Mouse (Mus musculus) intestine, embryonic 14.5 days (tissue): ENCODE measurements at regions not wholly inside any gene's neighbourhood (a gene's known extent, or its start where the extent isn't known, plus 50 kb on each side); places are given as distances from the start of the nearest gene placed in this dataset.

ENCODE experiments used
- ATAC-seq: fragments of 200-750 bp; cut with Nextera tagmentation; replicated peaks from 2 replicates; pipeline ENCODE4 v1.8.0; 2017; ENCODE audit warnings: low read depth, moderate number of reproducible peaks, moderate TSS enrichment, moderate library complexity; ENCODE audit not compliant: low FRiP score, low TSS enrichment
- DNase-seq: peaks from one replicate; pipeline ENCODE4 v3.0.0-alpha.2; 2018; ENCODE audit warnings: low spot score
- H3K27ac ChIP-seq: fragments of 300-500 bp; sonication (generic); 2 replicates; pipeline ENCODE4 v1.5.1; 2014; ENCODE audit warnings: low read depth, mild to moderate bottlenecking, control low read depth
- H3K27me3 ChIP-seq: fragments of 300-500 bp; sonication (generic); replicated peaks from 2 replicates; pipeline ENCODE4 v1.6.1; 2014; ENCODE audit warnings: low read length, control low read depth; ENCODE audit not compliant: control insufficient read depth, insufficient read depth
- H3K36me3 ChIP-seq: fragments of 300-500 bp; sonication (generic); 2 replicates; pipeline ENCODE4 v1.6.1; 2014; ENCODE audit warnings: low read length, control low read depth; ENCODE audit not compliant: control insufficient read depth, insufficient read depth
- H3K4me1 ChIP-seq: fragments of 300-500 bp; sonication (generic); replicated peaks from 2 replicates; pipeline ENCODE4 v1.6.1; 2014; ENCODE audit warnings: low read length, control low read depth, mixed read lengths; ENCODE audit not compliant: control insufficient read depth, insufficient read depth
- H3K4me2 ChIP-seq: fragments of 300-500 bp; sonication (generic); 2 replicates; pipeline ENCODE4 v1.6.1; 2014; ENCODE audit warnings: low read length
- H3K4me3 ChIP-seq: fragments of 300-500 bp; sonication (generic); 2 replicates; pipeline ENCODE4 v1.5.1; 2014; ENCODE audit warnings: low read depth, low read length, control low read depth, mixed read lengths
- H3K9ac ChIP-seq: fragments of 300-500 bp; sonication (generic); 2 replicates; pipeline ENCODE4 v1.6.1; 2014; ENCODE audit warnings: mild to moderate bottlenecking, low read length
- H3K9me3 ChIP-seq: fragments of 300-500 bp; sonication (generic); 2 replicates; pipeline ENCODE4 v1.6.1; 2016; ENCODE audit warnings: low read length, control low read depth; ENCODE audit not compliant: control insufficient read depth
- WGBS: fragments of 180-500 bp; shearing (Covaris S2); extraction: QIAGEN DNeasy Blood & Tissue Kit; methylation state at CpG from one replicate; pipeline ENCODE4 v1.1.7; 2014; 5-methylcytosine and 5-hydroxymethylcytosine counted together

GRCm38 (mm10) chr17:77819698-77820097 is 380.4 kb upstream of the Crim1 start:
- 67% methylated on average over 8 of the region's 8 CpGs for WGBS
- Histone ChIP-seq H3K36me3 (no peaks in the 10 kb centered on the region), H3K27ac (no peak overlapping the region), H3K9me3 (no peaks in the 10 kb centered on the region), H3K4me1 (no peaks in the 10 kb centered on the region), H3K4me2 (no peak overlapping the region), H3K27me3 (no peaks in the 10 kb centered on the region), H3K4me3 (no peak overlapping the region), H3K9ac (no peak overlapping the region)
- DNase-seq (no peak), ATAC-seq (no peak)

GRCm38 (mm10) chr17:77843949-77844348 is 356.1 kb upstream of the Crim1 start:
- Histone ChIP-seq H3K27ac (no peak overlapping the region), H3K36me3 (no peaks in the 10 kb centered on the region), H3K4me3 (no peak overlapping the region), H3K9me3 (no peaks in the 10 kb centered on the region), H3K4me2 (no peak overlapping the region), H3K27me3 (no peaks in the 10 kb centered on the region), H3K9ac (no peak overlapping the region), H3K4me1 (no peaks in the 10 kb centered on the region)
- ATAC-seq: no peak
- no peak for DNase-seq
- WGBS: 89% methylated on average over 3 of the region's 3 CpGs

GRCm38 (mm10) chr17:77874497-77874896 is 325.6 kb upstream of the Crim1 start:
- Histone ChIP-seq H3K9me3 (no peaks in the 10 kb centered on the region), H3K27me3 (no peaks in the 10 kb centered on the region), H3K4me3 (no peak overlapping the region), H3K9ac (no peak overlapping the region), H3K4me1 (no peaks in the 10 kb centered on the region), H3K27ac (no peak overlapping the region), H3K36me3 (no peaks in the 10 kb centered on the region), H3K4me2 (no peak overlapping the region)
- 71% methylated on average over 3 of the region's 3 CpGs for WGBS
- no peak for ATAC-seq
- DNase-seq: no peak

- Histone ChIP-seq H3K9ac (no peak overlapping the region), H3K27ac (no peak overlapping the region), H3K9me3 (no peaks in the 10 kb centered on the region), H3K4me1 (no peaks in the 10 kb centered on the region), H3K27me3 (no peaks in the 10 kb centered on the region), H3K4me3 (no peak overlapping the region), H3K4me2 (no peak overlapping the region), H3K36me3 (no peaks in the 10 kb centered on the region)
- no peak for ATAC-seq
- WGBS: 33% methylated on average over 2 of the region's 2 CpGs
- DNase-seq: no peak
Measured at GRCm38 (mm10) chr17:77877016-77877415, 323.0 kb upstream of the Crim1 start.

- no peak for ATAC-seq
Measured at GRCm38 (mm10) chr17:77885150-77885549, 314.9 kb upstream of the Crim1 start.

GRCm38 (mm10) chr17:77889147-77889546 is 310.9 kb upstream of the Crim1 start:
- H3K27me3 ChIP-seq: no peaks in the 10 kb centered on the region
- no peak overlapping the region for H3K27ac ChIP-seq
- no peaks in the 10 kb centered on the region for H3K4me1 ChIP-seq
- WGBS: 72% methylated on average over 2 of the region's 2 CpGs
- no peak overlapping the region for H3K4me3 ChIP-seq
- H3K36me3 ChIP-seq: no peaks in the 10 kb centered on the region
- DNase-seq (no peak), ATAC-seq (no peak)
- H3K9me3 ChIP-seq: no peaks in the 10 kb centered on the region
- no peak overlapping the region for H3K4me2 ChIP-seq
- H3K9ac ChIP-seq: no peak overlapping the region

More at GRCm38 (mm10) chr17:77885150-77885549, 314.9 kb upstream of the Crim1 start:
- Histone ChIP-seq H3K36me3 (no peaks in the 10 kb centered on the region), H3K4me1 (no peaks in the 10 kb centered on the region), H3K27me3 (no peaks in the 10 kb centered on the region), H3K9me3 (no peaks in the 10 kb centered on the region), H3K9ac (no peak overlapping the region), H3K27ac (no peak overlapping the region), H3K4me2 (no peak overlapping the region), H3K4me3 (no peak overlapping the region)
- DNase-seq: no peak
- 95% methylated on average over 2 of the region's 2 CpGs for WGBS

GRCm38 (mm10) chr17:77904412-77904811 is 295.6 kb upstream of the Crim1 start:
- H3K36me3 ChIP-seq: no peaks in the 10 kb centered on the region
- H3K4me3 ChIP-seq: no peak overlapping the region
- H3K4me2 ChIP-seq: no peak overlapping the region
- DNase-seq (no peak), ATAC-seq (no peak)
- H3K4me1 ChIP-seq: no peaks in the 10 kb centered on the region
- 86% methylated on average over 3 of the region's 3 CpGs for WGBS
- H3K27me3 ChIP-seq: no peaks in the 10 kb centered on the region
- no peaks in the 10 kb centered on the region for H3K9me3 ChIP-seq
- no peak overlapping the region for H3K9ac ChIP-seq
- no peak overlapping the region for H3K27ac ChIP-seq

GRCm38 (mm10) chr17:77913962-77914450 is 286.0 kb upstream of the Crim1 start:
- 75% methylated on average over 4 of the region's 4 CpGs for WGBS
- H3K36me3 ChIP-seq: no peaks in the 10 kb centered on the region
- DNase-seq: no peak
- no peak for ATAC-seq
- H3K9me3 ChIP-seq: no peaks in the 10 kb centered on the region
- H3K27ac ChIP-seq: no peak overlapping the region
- no peaks in the 10 kb centered on the region for H3K4me1 ChIP-seq
- H3K9ac ChIP-seq: no peak overlapping the region
- no peaks in the 10 kb centered on the region for H3K27me3 ChIP-seq
- no peak overlapping the region for H3K4me2 ChIP-seq
- H3K4me3 ChIP-seq: no peak overlapping the region

GRCm38 (mm10) chr17:77930253-77930652 is 269.8 kb upstream of the Crim1 start:
- Histone ChIP-seq H3K4me1 (no peaks in the 10 kb centered on the region), H3K27me3 (no peaks in the 10 kb centered on the region), H3K27ac (no peak overlapping the region), H3K4me3 (no peak overlapping the region), H3K4me2 (no peak overlapping the region), H3K36me3 (no peaks in the 10 kb centered on the region), H3K9me3 (no peaks in the 10 kb centered on the region), H3K9ac (no peak overlapping the region)
- ATAC-seq (no peak), DNase-seq (no peak)
- WGBS: 81% methylated on average over 3 of the region's 3 CpGs
